Mouse (Mus musculus): ENCODE results near the gene Kdelr2.

DNA sequence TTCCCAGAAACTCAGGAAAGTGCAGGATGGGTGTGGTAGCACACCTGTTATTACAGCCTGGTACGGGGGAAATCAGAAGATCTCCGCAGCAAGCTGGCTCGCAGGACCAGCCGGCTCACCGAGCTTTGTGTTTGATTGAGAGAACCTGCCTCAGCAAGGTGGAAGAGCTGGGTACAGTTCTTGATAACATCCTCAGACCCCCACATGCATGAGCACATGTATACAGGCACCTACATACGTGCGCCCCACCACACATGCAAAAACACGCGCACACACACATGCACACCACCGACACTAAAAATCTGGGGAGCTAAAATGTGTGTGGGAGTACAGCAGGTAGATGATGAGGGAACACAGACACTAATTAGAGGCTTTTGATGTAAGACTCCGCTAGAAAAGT, 60.0 kb downstream of the Kdelr2 start:
- no peak for TF ChIP-seq CTCF (conservative IDR thresholded peaks at IDR 0.05; ENCODE audit: insufficient read depth, insufficient read length, low read depth, low read length)
- no peak for TF ChIP-seq POLR2A (IDR thresholded peaks at IDR 0.05; ENCODE audit: low read depth, low read length)
